Mouse (Mus musculus) kidney, adult 18-20 months (tissue): ENCODE results near the gene Aff3.
A peak's percentile ranks its signal among the peaks of the same experiment; 100 is the strongest.

Source experiments
- DNase-seq: peaks from one replicate; pipeline ENCODE4 v3.0.0; 2021

Aff3 gene

GRCm38 (mm10) chr1:38428708-38429683, 235.8 kb downstream of the Aff3 start:
- no peak for DNase-seq

DNA sequence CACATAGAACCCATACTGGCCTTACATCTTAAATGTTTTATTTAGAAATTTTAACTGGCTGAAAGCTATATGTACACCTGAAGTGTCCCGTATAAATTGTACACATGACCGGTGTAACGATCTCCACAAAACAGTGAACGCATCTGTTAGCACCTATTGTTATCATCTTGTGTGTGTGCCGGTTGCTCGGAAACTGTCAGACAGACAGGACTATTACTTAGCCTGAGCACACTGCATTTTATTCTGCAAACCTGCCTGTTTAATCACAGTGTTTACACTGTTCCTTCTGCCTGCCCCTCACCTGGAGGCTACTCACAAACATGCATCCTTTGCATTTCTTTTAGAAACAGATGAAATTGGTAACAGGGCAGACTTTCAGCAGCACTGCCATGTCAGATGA, 241.8 kb downstream of the Aff3 start:
- DNase-seq, result no peak

DNA sequence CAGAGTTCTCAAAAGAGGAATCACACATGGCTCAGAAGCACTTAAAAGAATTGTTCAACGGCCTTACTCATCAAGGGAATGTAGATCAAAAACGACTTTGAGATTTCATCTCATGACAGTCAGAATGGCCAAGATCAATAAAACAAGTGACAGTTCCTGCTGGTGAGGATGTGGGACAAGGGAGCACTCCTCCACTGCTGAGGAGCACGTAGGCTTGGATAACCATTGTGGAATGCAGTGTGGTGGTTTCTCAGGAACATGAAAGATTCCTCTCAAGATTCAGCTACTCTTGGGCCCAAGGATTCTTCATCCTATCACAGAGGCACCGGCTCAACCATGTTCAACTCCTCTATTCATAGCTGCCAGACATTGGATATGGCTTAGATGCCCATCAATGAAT, 245.4 kb downstream of the Aff3 start:
- DNase-seq, result no peak

GRCm38 (mm10) chr1:38418181-38419032, 246.3 kb downstream of the Aff3 start:
- DNase-seq, result no peak

- DNase-seq, result no peak
Observed at GRCm38 (mm10) chr1:38417196-38417595, 247.6 kb downstream of the Aff3 start.

- DNase-seq, result no peak
Observed at GRCm38 (mm10) chr1:38415511-38415910, 249.2 kb downstream of the Aff3 start.

DNA sequence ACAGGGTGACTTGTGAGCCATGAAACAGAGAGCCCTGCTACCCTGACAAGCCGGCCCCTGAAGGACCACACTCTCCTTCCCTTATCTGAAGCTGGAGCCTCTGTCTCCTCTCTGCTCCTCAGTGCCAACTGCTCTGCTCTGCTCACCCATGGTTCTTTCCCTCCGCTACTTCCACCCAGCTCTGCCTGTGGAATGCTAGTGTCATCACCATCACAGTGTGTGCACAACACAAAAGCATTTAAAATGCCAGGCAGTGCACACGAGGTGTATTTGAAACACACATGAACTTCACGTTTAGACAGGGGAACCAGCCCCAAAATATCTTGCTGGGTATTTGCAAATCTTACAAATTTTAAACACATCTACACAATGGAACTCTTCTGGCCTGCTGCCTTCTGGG, 253.6 kb downstream of the Aff3 start:
- no peak for DNase-seq

DNA sequence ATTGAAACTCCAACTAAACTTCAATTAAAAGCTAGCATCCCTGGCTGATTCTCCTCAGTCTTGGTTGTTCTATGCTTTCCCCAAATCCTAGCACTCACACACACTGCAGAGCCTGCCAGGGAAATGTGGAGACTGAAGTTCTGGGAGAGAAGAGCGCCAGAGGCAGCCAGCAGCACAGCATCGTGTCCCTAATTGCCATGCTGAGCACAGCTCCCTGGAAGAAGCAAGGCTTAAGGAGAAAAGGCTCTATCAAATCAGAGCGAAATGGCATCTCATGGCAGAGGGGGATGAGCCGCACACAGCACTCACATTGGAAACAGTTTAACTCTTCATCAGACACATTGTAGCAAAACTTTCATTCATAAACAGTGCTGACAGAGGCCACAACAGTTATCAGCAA, 254.3 kb downstream of the Aff3 start:
- DNase-seq, result no peak

- no peak for DNase-seq
Observed at GRCm38 (mm10) chr1:38408241-38408640, 256.5 kb downstream of the Aff3 start.

DNA sequence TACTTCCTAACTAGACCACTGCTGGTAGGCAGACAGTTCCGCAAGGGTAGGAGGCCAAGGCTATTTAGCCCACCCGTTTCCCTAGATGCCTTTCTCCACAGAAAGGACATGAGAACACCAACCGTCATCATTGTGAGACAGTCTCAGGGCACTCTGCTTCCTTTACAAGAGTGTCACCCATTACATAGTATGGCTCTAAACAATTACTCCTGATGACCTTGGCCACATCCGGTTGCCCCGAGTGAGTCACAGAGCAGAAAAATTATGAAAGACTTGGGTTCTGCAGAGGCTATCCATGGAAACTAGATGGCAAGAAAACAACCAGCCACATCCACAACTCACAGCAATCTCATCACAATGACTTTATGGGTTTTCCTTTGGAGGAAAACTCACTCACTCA, 261.0 kb downstream of the Aff3 start:
- DNase-seq, result no peak

GRCm38 (mm10) chr1:38401856-38402255, 262.9 kb downstream of the Aff3 start:
- no peak for DNase-seq

GRCm38 (mm10) chr1:38399269-38399668, 265.5 kb downstream of the Aff3 start:
- no peak for DNase-seq

GRCm38 (mm10) chr1:38398566-38398965, 266.2 kb downstream of the Aff3 start:
- no peak for DNase-seq

DNA sequence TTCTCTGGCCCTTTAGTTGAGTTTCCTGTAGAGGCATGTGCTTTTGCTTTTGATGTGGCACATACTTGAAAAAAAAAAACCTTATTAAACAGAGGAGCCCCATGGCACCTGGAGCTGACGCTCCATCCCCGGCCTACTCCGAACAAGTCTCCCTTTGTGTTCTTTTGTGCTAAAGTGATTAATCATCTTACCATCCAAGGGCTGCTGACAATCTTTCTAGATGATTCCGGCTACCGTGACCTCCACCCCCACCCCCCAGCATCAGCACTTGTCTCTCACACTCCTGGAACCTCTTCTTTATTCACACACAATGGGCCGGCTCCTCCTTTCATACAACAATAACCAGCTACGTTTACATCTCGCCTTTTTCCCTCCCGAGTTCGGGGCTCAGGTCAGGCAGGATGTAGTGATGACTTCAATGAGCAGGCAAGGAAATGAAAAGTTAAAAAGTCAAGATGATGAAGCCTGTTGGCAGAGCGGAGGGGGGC, 269.5 kb downstream of the Aff3 start:
- no peak for DNase-seq

GRCm38 (mm10) chr1:38394493-38394892, 270.3 kb downstream of the Aff3 start:
- DNase-seq, result no peak

GRCm38 (mm10) chr1:38393516-38393915, 271.2 kb downstream of the Aff3 start:
- no peak for DNase-seq

DNA sequence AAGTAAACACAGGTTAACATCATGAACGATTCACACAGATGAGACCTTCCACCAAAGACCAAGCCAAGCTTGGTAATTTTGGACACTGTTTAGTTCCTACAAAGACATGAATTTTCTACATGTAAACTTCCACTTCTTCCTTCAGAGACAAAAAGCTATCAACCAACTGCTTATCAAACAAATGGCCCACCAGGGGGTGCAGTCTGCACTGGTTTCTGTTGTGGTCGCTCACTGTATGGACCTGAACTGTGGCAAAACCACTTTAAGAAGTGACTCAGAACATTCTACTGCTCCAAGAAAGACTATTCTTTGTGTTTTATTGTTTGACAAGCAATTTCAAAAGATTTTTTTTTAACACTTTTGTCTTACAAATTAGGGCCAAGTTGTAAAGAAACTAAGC, 271.8 kb downstream of the Aff3 start:
- peak; percentile 42 for DNase-seq

DNA sequence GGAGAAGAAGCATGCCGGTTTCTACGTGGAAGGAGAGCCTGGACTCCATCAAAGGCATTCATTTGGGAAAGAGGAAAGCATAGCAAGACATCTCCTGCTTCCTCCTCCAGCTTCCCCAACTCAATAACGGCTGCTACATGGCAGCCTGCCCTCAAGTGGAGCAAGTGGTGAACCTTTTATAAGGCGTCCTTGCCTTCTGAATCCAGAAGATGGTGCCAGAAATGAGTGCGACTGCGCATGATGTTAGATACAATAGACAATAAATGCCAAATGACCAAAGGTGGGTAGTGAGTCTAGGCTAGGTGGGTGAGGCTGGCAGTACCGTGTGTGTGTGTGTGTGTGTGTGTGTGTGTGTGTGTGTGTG, 273.9 kb downstream of the Aff3 start:
- DNase-seq, result no peak

- DNase-seq, result no peak
Observed at GRCm38 (mm10) chr1:38390235-38390885, 274.4 kb downstream of the Aff3 start.

- no peak for DNase-seq
Observed at GRCm38 (mm10) chr1:38389576-38389975, 275.2 kb downstream of the Aff3 start.

DNA sequence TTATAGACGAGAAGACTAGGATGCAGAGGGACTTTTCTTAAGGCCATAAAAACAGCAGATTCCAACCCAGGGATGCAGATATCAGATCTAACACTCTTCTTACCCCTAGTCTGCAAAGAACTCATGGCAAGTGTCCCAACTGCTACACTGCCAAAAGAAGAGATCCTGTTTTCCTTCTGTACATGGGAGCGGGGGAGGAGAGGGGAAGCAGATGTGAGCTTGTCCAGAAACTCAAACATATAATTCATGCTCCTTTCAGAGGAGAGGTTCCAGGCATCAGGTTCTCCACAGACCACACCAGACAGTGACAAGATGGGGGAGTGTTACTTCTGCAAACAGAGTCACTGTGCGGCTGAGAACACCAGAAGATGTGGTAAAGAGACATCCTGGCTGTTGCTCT, 276.3 kb downstream of the Aff3 start:
- DNase-seq, result no peak

DNA sequence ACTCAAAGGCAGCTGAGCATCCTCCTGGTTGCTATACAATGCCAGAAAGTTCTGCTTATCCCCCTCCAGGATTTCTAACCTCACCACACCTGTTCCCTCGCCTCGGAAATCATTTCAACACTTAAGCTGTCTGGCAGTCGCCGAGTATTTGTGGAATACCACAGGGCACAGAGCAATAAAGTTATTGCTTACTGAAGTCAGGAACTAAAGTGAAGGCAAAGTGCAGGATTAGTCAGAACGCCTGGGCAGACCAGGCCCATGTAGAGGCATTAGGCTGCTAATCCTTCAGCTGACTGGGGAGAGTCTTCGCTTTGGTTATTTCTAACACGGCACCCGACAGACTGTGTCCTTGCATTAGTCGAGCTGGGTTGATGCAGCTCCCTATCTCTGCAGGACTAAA, 277.3 kb downstream of the Aff3 start:
- DNase-seq, result no peak

DNA sequence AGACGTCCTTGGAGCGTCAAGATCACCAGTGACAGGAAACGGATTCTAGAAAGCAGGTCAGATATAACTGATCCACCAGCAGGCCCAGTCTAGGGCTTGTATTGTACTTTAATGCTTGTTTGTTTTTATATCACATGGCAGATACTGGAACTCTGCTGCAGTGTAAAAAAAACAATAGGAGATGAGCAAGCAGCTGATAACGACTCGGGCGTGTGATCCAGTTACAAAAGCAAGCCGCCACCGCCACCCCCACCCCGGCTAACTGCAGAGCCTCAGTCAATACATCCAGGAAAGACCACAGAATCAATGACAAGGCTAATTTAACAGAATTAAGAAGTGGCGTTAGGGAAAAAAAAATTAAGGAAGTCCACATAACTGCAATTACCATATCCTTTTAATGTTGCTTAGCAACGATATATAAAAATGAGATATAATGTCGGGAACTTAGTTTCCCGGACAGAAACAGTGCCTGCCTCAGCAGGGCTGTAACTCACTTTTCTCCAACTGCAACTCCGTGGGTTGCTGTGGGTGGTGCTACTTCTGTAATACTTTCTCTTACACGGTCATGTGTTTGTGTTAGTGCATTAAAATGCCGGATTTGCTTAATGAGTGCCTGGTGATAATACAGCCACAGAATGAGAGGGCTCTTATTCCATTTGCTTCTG, 280.2 kb downstream of the Aff3 start:
- no peak for DNase-seq
